Mouse (Mus musculus): ENCODE results near the gene Scn8a.

Gene Scn8a

GRCm38 (mm10) chr15:100881385-100881784, 11.7 kb downstream of the Scn8a start:
- DNase-seq (ENCODE audit: low read depth): no peak

GRCm38 (mm10) chr15:100884481-100884880, 14.8 kb downstream of the Scn8a start:
- no peak for DNase-seq (ENCODE audit: low read depth)

GRCm38 (mm10) chr15:100891962-100892361, 22.3 kb downstream of the Scn8a start:
- no peak for DNase-seq (ENCODE audit: low read depth)

GRCm38 (mm10) chr15:100896502-100896901, 26.8 kb downstream of the Scn8a start:
- no peak for DNase-seq (ENCODE audit: low read depth)

GRCm38 (mm10) chr15:100903811-100904210, 34.2 kb downstream of the Scn8a start:
- DNase-seq (ENCODE audit: low read depth): no peak

GRCm38 (mm10) chr15:100905006-100905405, 35.3 kb downstream of the Scn8a start:
- peak; percentile 90 for DNase-seq (ENCODE audit: low read depth)

- peak; percentile 67 for DNase-seq (ENCODE audit: low read depth)
These were observed 36.1 kb downstream of the Scn8a start for GRCm38 (mm10) chr15:100905751-100906150.

GRCm38 (mm10) chr15:100908817-100909216, 39.2 kb downstream of the Scn8a start:
- DNase-seq (ENCODE audit: low read depth): no peak

- no peak for DNase-seq (ENCODE audit: low read depth)
These were observed 40.1 kb downstream of the Scn8a start for GRCm38 (mm10) chr15:100909734-100910163.

- DNase-seq (ENCODE audit: low read depth): no peak
These were observed 40.8 kb downstream of the Scn8a start for GRCm38 (mm10) chr15:100910381-100910841.

GRCm38 (mm10) chr15:100912676-100913266, 43.1 kb downstream of the Scn8a start:
- DNase-seq (ENCODE audit: low read depth): no peak

- DNase-seq (ENCODE audit: low read depth): peak; percentile 62
These were observed 45.1 kb downstream of the Scn8a start for GRCm38 (mm10) chr15:100914734-100915242.

- DNase-seq (ENCODE audit: low read depth): no peak
These were observed 48.4 kb downstream of the Scn8a start for GRCm38 (mm10) chr15:100918046-100918445.

GRCm38 (mm10) chr15:100922210-100922609, 52.6 kb downstream of the Scn8a start:
- DNase-seq (ENCODE audit: low read depth): no peak

- no peak for DNase-seq (ENCODE audit: low read depth)
These were observed 53.8 kb downstream of the Scn8a start for GRCm38 (mm10) chr15:100923476-100923875.

- no peak for DNase-seq (ENCODE audit: low read depth)
These were observed 55.3 kb downstream of the Scn8a start for GRCm38 (mm10) chr15:100924941-100925340.

- DNase-seq (ENCODE audit: low read depth): no peak
These were observed 60.8 kb downstream of the Scn8a start for GRCm38 (mm10) chr15:100930477-100930876.

GRCm38 (mm10) chr15:100936176-100936575, 66.5 kb downstream of the Scn8a start:
- DNase-seq (ENCODE audit: low read depth): no peak

- DNase-seq (ENCODE audit: low read depth): no peak
These were observed 78.7 kb downstream of the Scn8a start for GRCm38 (mm10) chr15:100948383-100948782.

- no peak for DNase-seq (ENCODE audit: low read depth)
These were observed 79.5 kb downstream of the Scn8a start for GRCm38 (mm10) chr15:100949169-100949568.

GRCm38 (mm10) chr15:100951491-100951890, 81.8 kb downstream of the Scn8a start:
- DNase-seq (ENCODE audit: low read depth): no peak

- no peak for DNase-seq (ENCODE audit: low read depth)
These were observed 82.6 kb downstream of the Scn8a start for GRCm38 (mm10) chr15:100952292-100952691.

GRCm38 (mm10) chr15:100952854-100953253, 83.2 kb downstream of the Scn8a start:
- no peak for DNase-seq (ENCODE audit: low read depth)

GRCm38 (mm10) chr15:100953955-100954354, 84.3 kb downstream of the Scn8a start:
- no peak for DNase-seq (ENCODE audit: low read depth)

All from induced T-regulatory cell, adult 2 months (primary cell).